10 mouse cellular contexts compared by ENCODE assay signal in the genomic region with DNA sequence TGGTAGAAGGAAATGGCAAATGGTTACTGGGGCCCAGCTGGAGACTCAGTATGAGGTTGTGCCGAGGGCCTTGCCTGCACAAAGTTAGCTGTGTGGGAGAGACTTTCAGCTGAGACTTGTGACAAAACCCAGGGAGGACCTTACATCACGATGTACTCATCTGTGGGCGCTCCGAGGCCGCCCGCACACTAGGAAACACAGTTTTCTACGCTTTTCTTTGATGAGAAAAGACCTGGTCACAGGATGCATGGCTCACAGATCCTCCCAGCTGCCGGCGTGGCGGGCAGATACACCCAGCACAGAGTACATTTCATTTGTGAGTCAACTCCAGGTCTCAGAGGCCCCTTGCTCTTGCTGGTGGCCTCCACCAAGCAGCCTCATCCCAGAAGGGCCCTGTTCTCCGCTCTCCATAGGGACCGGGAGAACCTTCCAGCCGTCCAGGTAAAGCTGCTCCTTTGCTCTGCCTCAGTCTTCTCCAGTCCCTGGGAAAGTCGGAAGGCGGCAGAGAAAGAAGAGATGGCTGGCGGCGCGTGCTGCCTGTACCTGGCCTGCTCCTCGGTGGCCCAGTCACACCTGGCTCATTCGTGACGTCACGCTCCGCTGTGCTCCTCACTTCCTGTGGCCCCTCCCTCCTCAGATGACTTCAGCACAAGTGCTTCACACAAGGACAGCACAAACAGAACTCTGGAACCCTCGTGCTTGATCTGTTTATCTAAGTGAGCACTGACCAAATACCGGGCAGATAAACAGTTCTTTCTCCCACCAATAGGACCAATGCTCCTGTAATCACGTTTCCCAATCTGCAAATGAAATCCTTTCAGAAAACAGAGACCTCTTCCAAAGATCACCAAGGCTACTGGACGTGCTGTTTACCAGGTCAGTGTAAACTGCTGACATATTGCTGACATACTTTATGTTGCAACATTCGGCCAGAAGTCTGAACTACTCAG. TPM values are rescaled to one million over a fixed set of nuclear protein-coding genes. Genes with fewer than 3 reads are reported as not detected.
A peak's percentile ranks its signal among the peaks of the same experiment; 100 is the strongest.
DNase-seq lines count a peak whose midpoint lies in the region; ATAC-seq and TF ChIP-seq lines count a peak whose summit lies in the region.
"Had no signal": no experiment of that assay in that cellular context is flagged by ENCODE, and none has a peak within 500 bp of the region (broad histone marks: within the 10 kb centered on the region; RNA-seq: fewer than 3 reads in every experiment).

No protein-coding gene starts in this region.

- DNase-seq in kidney, adult 8-10 months = peak; percentile 42
- DNase-seq in kidney, adult 11 months = no peak
- DNase-seq in lung, postnatal 0 days (ENCODE audit: low spot score) = peak; percentile 90
- DNase-seq in thymus, adult 18-20 months = peak; percentile 55 to 70
- no peak for DNase-seq in left cerebral cortex, adult 11 months (ENCODE audit: low spot score)
- DNase-seq in embryo, embryonic 9.5 days (ENCODE audit: extremely low spot score) = no peak
- DNase-seq in frontal cortex, postnatal 10 days (ENCODE audit: low spot score in 2 of 2) = no peak

- H3K27me3 ChIP-seq in lung, postnatal 0 days (replicated peaks; ENCODE audit: insufficient read depth, low read length) = no peaks in the 10 kb centered on the region

- peaks cover 25% of the 10 kb centered on the region; the same call in 1 of the 2 replicates for H3K4me1 ChIP-seq in lung, postnatal 0 days (ENCODE audit: insufficient read depth, low read depth, low read length)

- peak; percentile 85 for TF ChIP-seq EP300 in lung, postnatal 0 days (IDR thresholded peaks at IDR 0.05)

- no peak for TF ChIP-seq CTCF in lung, postnatal 0 days (IDR thresholded peaks at IDR 0.05)

- H3K4me3 ChIP-seq in lung, postnatal 0 days (ENCODE audit: low read depth, low read length) = no peak overlapping the region
- H3K4me3 ChIP-seq: heart, adult 2 months; myocyte had no signal

- no peaks in the 10 kb centered on the region for H3K36me3 ChIP-seq in lung, postnatal 0 days (ENCODE audit: insufficient read depth, low read length)

- ATAC-seq in granulocyte monocyte progenitor cell, adult 5-6 weeks (replicated peaks; ENCODE audit: poor library complexity, severe bottlenecking) = peak; percentile 49
- ATAC-seq in lung, postnatal 0 days = peak; percentile 64

- peak overlapping the region; percentile 62 for H3K27ac ChIP-seq in lung, postnatal 0 days (ENCODE audit: low read length)
- H3K27ac ChIP-seq: heart, adult 2 months had no signal

- no peaks in the 10 kb centered on the region for H3K9me3 ChIP-seq in lung, postnatal 0 days (ENCODE audit: low read length)

- H3K4me2 ChIP-seq in lung, postnatal 0 days (replicated peaks; ENCODE audit: low read depth, low read length) = no peak overlapping the region

- H3K9ac ChIP-seq in lung, postnatal 0 days (replicated peaks; ENCODE audit: low read depth) = no peak overlapping the region

- WGBS in lung, postnatal 0 days = 58% methylated on average over 27 of the region's 28 CpGs

RNA-seq across cellular contexts. Expression of gene Ifnk, which starts 55.4 kb away (rescaled TPM):
- not detected in 2 replicates for total RNA-seq in granulocyte monocyte progenitor cell, adult 5-6 weeks (2014; fragmentation: Nextera tagmentation)
- total RNA-seq in granulocyte monocyte progenitor cell, adult 5-6 weeks (2017) = not detected in 2 replicates
- 0.16 and 0.18 TPM in 2 replicates for polyA plus RNA-seq in lung, postnatal 0 days (2015; fragmentation: Nextera tagmentation; extraction: Ambion mirVana)
- total RNA-seq: heart, adult 2 months had no signal
- polyA plus RNA-seq: heart, adult 2 months; myocyte had no signal

Comparison
In these comparisons a context has a peak if more than half of its experiments do, and no peak if none do; other contexts are left out.
1. DNase-seq: peak in kidney, adult 8-10 months (2 of 2), lung, postnatal 0 days (single experiment) and thymus, adult 18-20 months (2 of 2); none in kidney, adult 11 months (single experiment), left cerebral cortex, adult 11 months (single experiment), embryo, embryonic 9.5 days (single experiment) and frontal cortex, postnatal 10 days (0 of 2).